Mouse (Mus musculus): ENCODE measurements around the gene Cntnap5b.

DNA sequence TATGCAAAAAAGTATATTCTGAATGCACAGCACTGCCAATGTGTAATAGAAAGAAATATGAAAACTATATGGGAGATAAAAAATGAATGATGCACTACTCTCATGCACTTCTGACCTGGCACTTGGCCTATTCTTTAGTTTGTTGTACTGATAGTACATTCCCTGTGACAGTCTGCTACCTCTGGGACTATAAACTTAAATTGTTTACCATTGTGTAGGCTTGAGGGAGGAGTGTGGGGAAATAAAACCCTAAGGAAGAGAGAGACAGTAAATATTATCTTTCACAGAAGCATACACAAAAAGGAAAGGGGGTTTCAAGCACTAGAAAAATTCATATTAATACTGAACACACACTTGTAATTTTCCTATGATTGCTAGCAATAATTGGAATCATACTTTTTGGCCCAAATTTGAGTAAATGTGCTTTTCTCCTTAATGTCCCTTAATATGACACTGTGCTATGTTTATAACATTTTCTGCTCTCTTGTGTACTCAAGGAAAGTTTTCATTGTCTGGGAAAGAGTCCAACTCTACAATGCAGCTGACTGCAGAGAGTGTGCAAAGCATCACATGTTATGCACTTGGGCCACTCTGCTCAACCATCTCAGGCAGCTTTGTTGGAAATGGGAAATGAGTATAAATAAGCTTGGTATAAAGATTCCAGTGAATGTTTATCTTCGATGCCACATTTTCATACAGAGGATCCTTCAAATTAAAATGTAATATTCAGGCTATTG is 657.6 kb downstream of the Cntnap5b start:
- no peak for TF ChIP-seq POLR2A (IDR thresholded peaks at IDR 0.05; ENCODE audit: insufficient read depth, low read depth, low read length)
- no peak for TF ChIP-seq CTCF (IDR thresholded peaks at IDR 0.05; ENCODE audit: insufficient read depth, low read depth, low read length)
